In the genomic region with DNA sequence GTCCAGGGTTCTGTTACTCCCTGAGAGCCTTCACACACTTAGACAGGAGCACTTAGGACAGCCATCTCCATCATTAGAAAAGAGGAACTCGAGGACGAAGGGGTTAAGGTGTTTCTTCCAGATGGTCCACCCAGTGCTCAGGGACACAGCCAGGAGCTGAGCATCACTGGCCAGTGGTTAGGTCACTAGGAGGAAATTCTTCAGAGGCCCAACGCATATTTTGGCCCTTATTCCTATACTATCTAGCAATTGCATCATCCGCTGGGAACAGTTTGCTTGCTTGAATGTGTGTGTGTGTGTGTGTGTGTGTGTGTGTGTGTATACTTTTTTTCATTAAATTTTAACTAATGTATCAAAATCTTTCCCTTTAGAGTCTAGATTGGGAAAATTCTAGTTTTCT, we compare ENCODE assay signal across 16 mouse cellular contexts. TPM values are rescaled to one million over a fixed set of nuclear protein-coding genes. Genes with fewer than 3 reads are reported as not detected.
DNase-seq lines count a peak whose midpoint lies in the region; ATAC-seq and TF ChIP-seq lines count a peak whose summit lies in the region.
"Had no signal": no experiment of that assay in that cellular context is flagged by ENCODE, and none has a peak within 500 bp of the region (broad histone marks: within the 10 kb centered on the region; RNA-seq: fewer than 3 reads in every experiment).

No protein-coding gene starts in this region.

- H3K4me2 ChIP-seq in lung, postnatal 0 days (replicated peaks; ENCODE audit: low read depth, low read length) = no peak overlapping the region
- H3K4me2 ChIP-seq: forebrain, embryonic 13.5 days; neural tube, embryonic 12.5 days had no signal

- no peak overlapping the region for H3K9ac ChIP-seq in lung, postnatal 0 days (replicated peaks; ENCODE audit: low read depth)
- H3K9ac ChIP-seq: forebrain, embryonic 13.5 days; neural tube, embryonic 12.5 days had no signal

- ATAC-seq in lung, postnatal 0 days = peak; percentile 77
- ATAC-seq in megakaryocyte progenitor cell, adult 5-6 weeks (replicated peaks; ENCODE audit: poor library complexity) = no peak
- ATAC-seq: forebrain, embryonic 13.5 days had no signal

- no peak overlapping the region for H3K4me3 ChIP-seq in gastrocnemius, adult 2 months
- no peak overlapping the region for H3K4me3 ChIP-seq in lung, postnatal 0 days (ENCODE audit: low read depth, low read length)
- H3K4me3 ChIP-seq: forebrain, embryonic 13.5 days; neural tube, embryonic 12.5 days had no signal

- TF ChIP-seq CTCF in gastrocnemius, adult 2 months (IDR thresholded peaks at IDR 0.05) = no peak
- TF ChIP-seq CTCF in lung, postnatal 0 days (IDR thresholded peaks at IDR 0.05) = no peak

- H3K9me3 ChIP-seq in lung, postnatal 0 days (ENCODE audit: low read length) = no peaks in the 10 kb centered on the region
- H3K9me3 ChIP-seq: forebrain, embryonic 13.5 days; neural tube, embryonic 12.5 days had no signal

- no peaks in the 10 kb centered on the region for H3K27me3 ChIP-seq in lung, postnatal 0 days (replicated peaks; ENCODE audit: insufficient read depth, low read length)
- H3K27me3 ChIP-seq: forebrain, embryonic 13.5 days; neural tube, embryonic 12.5 days had no signal

- intact Hi-C loops in gastrocnemius, adult 2 months (cut with DNase I) = loop anchor here (5.0 kb wide), 1 partner anchor 76 kb away; no protein-coding TSS in a partner anchor
- intact Hi-C loops in gastrocnemius, postnatal 14 days (cut with DNase I; ENCODE audit: low total_unique reads) = no loop called here
- intact Hi-C loops in heart, postnatal 14 days (cut with DNase I) = no loop called here

- H3K36me3 ChIP-seq in lung, postnatal 0 days (ENCODE audit: insufficient read depth, low read length) = no peaks in the 10 kb centered on the region
- H3K36me3 ChIP-seq: neural tube, embryonic 12.5 days had no signal

- peak overlapping the region; percentile 58 for H3K27ac ChIP-seq in gastrocnemius, adult 2 months
- no peak overlapping the region for H3K27ac ChIP-seq in lung, postnatal 0 days (ENCODE audit: low read length)
- H3K27ac ChIP-seq: forebrain, embryonic 13.5 days; neural tube, embryonic 12.5 days had no signal

- no peaks in the 10 kb centered on the region for H3K4me1 ChIP-seq in lung, postnatal 0 days (ENCODE audit: insufficient read depth, low read depth, low read length)
- H3K4me1 ChIP-seq: forebrain, embryonic 13.5 days; neural tube, embryonic 12.5 days had no signal

- DNase-seq in gastrocnemius, adult 2 months = no peak
- no peak for DNase-seq in gastrocnemius, postnatal 14 days
- peak; percentile 75 for DNase-seq in lung, postnatal 0 days (ENCODE audit: low spot score)
- DNase-seq in lung, postnatal 25 days (ENCODE audit: low spot score) = no peak
- peak; percentile 33 to 37 for DNase-seq in heart, postnatal 14 days
- no peak for DNase-seq in spleen, postnatal 10 days (ENCODE audit: low spot score in 2 of 2)
- DNase-seq in embryo, embryonic 10.5 days (ENCODE audit: low spot score) = no peak
- DNase-seq: adrenal gland, postnatal 10 days; cerebellum, adult 9-11 months; embryo, embryonic 11 days; kidney, adult 8-10 months; kidney, postnatal 36 days; right cerebral cortex, postnatal 4 days had no signal

- WGBS in lung, postnatal 0 days = 63% methylated on average over 4 of the region's 4 CpGs

- peak; percentile 39 for TF ChIP-seq EP300 in lung, postnatal 0 days (IDR thresholded peaks at IDR 0.05)

RNA-seq across cellular contexts. Expression of a gene that starts 45.5 kb away (rescaled TPM):
- 10 to 100 TPM; 20.9 to 21.7 TPM for total RNA-seq in gastrocnemius, adult 2 months (2021)
- total RNA-seq in gastrocnemius, postnatal 14 days (2021) = 10 to 100 TPM; 22.1 to 22.5 TPM
- 22.7 and 22.9 TPM in 2 replicates for polyA plus RNA-seq in lung, postnatal 0 days (2015; fragmentation: Nextera tagmentation; extraction: Ambion mirVana)
- total RNA-seq in heart, postnatal 14 days (2021) = 10 to 100 TPM; 28.6 to 33.9 TPM
- 65.1 and 66.7 TPM in 2 replicates for total RNA-seq in megakaryocyte progenitor cell, adult 5-6 weeks (2015)
- 35.7 and 36.1 TPM in 2 replicates for total RNA-seq in megakaryocyte progenitor cell, adult 5-6 weeks (2017)

Comparison
In these comparisons a context has a peak if more than half of its experiments do, and no peak if none do; other contexts are left out.
1. DNase-seq: peak in lung, postnatal 0 days (single experiment) and heart, postnatal 14 days (2 of 2); none in gastrocnemius, adult 2 months (single experiment), gastrocnemius, postnatal 14 days (single experiment), lung, postnatal 25 days (single experiment), spleen, postnatal 10 days (0 of 2) and embryo, embryonic 10.5 days (single experiment).